Mouse (Mus musculus) heart, postnatal 0 days (tissue): ENCODE data around the gene Wwc1. TPM values are rescaled to one million over a fixed set of nuclear protein-coding genes. Genes with fewer than 3 reads are reported as not detected.
"Not testable (repeated sequence)": the region's sequence is repeated elsewhere in the genome, so short reads cannot be mapped to it uniquely, and the experiment has no call there.

Experiments
- ATAC-seq: fragments of 200-750 bp; cut with Nextera tagmentation; 2 replicates; pipeline ENCODE4 v1.8.0; 2017; ENCODE audit warnings: low read depth, moderate number of reproducible peaks, moderate library complexity; ENCODE audit not compliant: insufficient read depth
- DNase-seq: peaks from one replicate; pipeline ENCODE4 v3.0.0-alpha.2; 2016; ENCODE audit warnings: low spot score
- H3K27ac ChIP-seq: fragments of 300-500 bp; sonication (generic); 2 replicates; pipeline ENCODE4 v1.5.1; 2014; ENCODE audit warnings: low read depth, mild to moderate bottlenecking
- H3K27me3 ChIP-seq: fragments of 300-500 bp; sonication (generic); 2 replicates; pipeline ENCODE4 v1.6.1; 2014; ENCODE audit warnings: low read length, mixed read lengths; ENCODE audit not compliant: control insufficient read depth, insufficient read depth
- H3K36me3 ChIP-seq: fragments of 300-500 bp; sonication (generic); replicated peaks from 2 replicates; pipeline ENCODE4 v1.6.1; 2014; ENCODE audit warnings: low read length, mixed read lengths; ENCODE audit not compliant: control insufficient read depth, insufficient read depth
- H3K4me1 ChIP-seq: fragments of 300-500 bp; sonication (generic); 2 replicates; pipeline ENCODE4 v1.6.1; 2014; ENCODE audit warnings: antibody characterized with exemption; ENCODE audit not compliant: control insufficient read depth, insufficient read depth
- H3K4me2 ChIP-seq: fragments of 300-500 bp; sonication (generic); 2 replicates; pipeline ENCODE4 v1.6.1; 2014; ENCODE audit warnings: low read depth, mild to moderate bottlenecking, low read length, moderate library complexity
- H3K4me3 ChIP-seq: fragments of 300-500 bp; sonication (generic); 2 replicates; pipeline ENCODE4 v1.5.1; 2014; ENCODE audit warnings: low read depth, low read length
- H3K9ac ChIP-seq: fragments of 300-500 bp; sonication (generic); replicated peaks from 2 replicates; pipeline ENCODE4 v1.6.1; 2014; ENCODE audit warnings: low read depth, low read length, mixed read lengths
- H3K9me3 ChIP-seq: fragments of 300-500 bp; sonication (generic); replicated peaks from 2 replicates; pipeline ENCODE4 v1.6.1; 2016; ENCODE audit warnings: low read length; ENCODE audit not compliant: control insufficient read depth
- CTCF ChIP-seq: IDR thresholded peaks from 2 replicates; pipeline ENCODE4 v1.5.1; 2016; ENCODE audit warnings: antibody characterized with exemption, control low read depth, low read depth
- EP300 ChIP-seq: IDR thresholded peaks from 2 replicates; pipeline ENCODE4 v1.6.1; 2016; ENCODE audit warnings: antibody characterized with exemption, low read depth
- WGBS: fragments of 180-500 bp; shearing (Covaris S2); extraction: QIAGEN DNeasy Blood & Tissue Kit; methylation state at CpG from one replicate; pipeline ENCODE4 v1.1.7; 2014; 5-methylcytosine and 5-hydroxymethylcytosine counted together
- polyA plus RNA-seq: library from polyadenylated mRNA; unstranded; fragments of >200 nt; fragmentation: Nextera tagmentation; extraction: Ambion mirVana; gene quantifications from 2 replicates; pipeline ENCODE4 v1.2.1, GENCODE M21; 2015
- total RNA-seq: library from RNA; depleted of rRNA; stranded (reverse); fragments of >200 nt; gene quantifications from 2 replicates; pipeline ENCODE4 v1.2.3, GENCODE M21; 2014; ENCODE audit warnings: low replicate concordance; rRNA removed

Gene Wwc1
- total and polyA plus RNA-seq, 2 experiments from 2014 or later = 0.31 to 1.6 TPM

DNA sequence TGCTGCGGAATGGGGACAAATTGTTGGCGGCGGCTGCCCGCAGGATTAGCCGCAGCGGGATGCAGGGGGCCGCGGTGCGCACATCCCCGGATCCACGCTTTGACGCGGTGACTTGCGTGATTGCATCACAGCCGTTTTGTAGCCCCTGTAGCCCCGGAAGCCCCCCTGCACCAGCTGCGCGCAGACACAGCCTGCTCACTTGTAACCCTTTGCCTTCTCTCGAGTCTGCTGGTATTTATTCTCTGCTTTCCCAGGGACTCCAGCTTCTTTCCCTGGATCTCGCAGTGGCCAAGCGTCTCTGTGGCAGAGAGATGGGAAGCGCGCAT, 181.9 kb downstream of the Wwc1 start:
- peaks cover 49% of the 10 kb centered on the region for H3K27me3 ChIP-seq
- ATAC-seq = no peak
- H3K27ac ChIP-seq = no peak overlapping the region
- no peaks in the 10 kb centered on the region for H3K9me3 ChIP-seq
- no peak for TF ChIP-seq EP300
- TF ChIP-seq CTCF = no peak
- H3K4me2 ChIP-seq = peak overlapping the region; percentile 43; the same call in 1 of the 2 replicates
- peak overlapping the region; percentile 18 for H3K4me3 ChIP-seq
- H3K9ac ChIP-seq = no peak overlapping the region
- no peaks in the 10 kb centered on the region for H3K36me3 ChIP-seq
- no peak for DNase-seq
- WGBS = 6% methylated on average over 23 of the region's 23 CpGs
- H3K4me1 ChIP-seq = no peaks in the 10 kb centered on the region

DNA sequence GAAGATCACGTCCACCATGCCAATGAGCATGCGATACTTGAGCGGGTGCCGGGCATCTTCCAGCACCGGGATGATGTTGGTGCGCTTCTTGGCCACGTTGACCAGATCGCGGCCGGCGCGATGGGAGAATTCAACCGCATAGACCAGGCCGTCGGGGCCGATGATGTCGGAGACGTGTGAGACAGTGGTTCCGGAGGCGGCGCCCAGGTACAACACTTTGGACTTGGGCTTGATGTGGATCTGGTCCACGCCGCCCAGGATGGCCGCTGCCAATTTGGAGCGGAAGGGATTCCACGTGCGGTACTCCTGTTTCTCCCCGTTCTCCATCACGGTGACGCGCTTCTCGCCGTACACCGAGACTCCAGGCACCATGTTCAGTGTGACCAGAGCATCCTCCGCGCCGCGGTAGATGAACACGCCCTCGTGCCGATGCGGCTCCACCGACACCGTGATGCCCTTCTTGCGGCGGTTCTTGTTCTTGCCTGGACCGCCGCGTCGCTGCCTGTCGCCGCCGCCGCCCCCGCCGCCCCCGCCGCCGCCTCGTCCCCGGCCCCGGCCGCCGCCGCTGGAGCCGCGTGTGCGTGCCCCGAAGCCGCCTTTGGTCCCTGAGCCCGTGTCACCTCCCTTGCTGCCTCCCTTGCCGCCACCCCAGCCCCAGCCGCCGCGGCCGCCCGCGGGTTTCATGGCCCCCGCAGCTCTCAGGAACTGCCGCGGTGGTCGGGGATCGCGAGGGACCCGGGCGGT, 182.4 kb downstream of the Wwc1 start:
- Histone ChIP-seq H3K36me3 (no peaks in the 10 kb centered on the region), H3K4me3 (peak overlapping the region; percentile 18), H3K9me3 (no peaks in the 10 kb centered on the region), H3K9ac (no peak overlapping the region), H3K27me3 (peaks cover 49% of the 10 kb centered on the region), H3K4me1 (no peaks in the 10 kb centered on the region), H3K4me2 (peak overlapping the region; percentile 43; the same call in 1 of the 2 replicates), H3K27ac (no peak overlapping the region)
- DNase-seq (no peak), ATAC-seq (no peak)
- TF ChIP-seq EP300 = no peak
- no peak for TF ChIP-seq CTCF
- WGBS = 5% methylated on average over 86 of the region's 86 CpGs

DNA sequence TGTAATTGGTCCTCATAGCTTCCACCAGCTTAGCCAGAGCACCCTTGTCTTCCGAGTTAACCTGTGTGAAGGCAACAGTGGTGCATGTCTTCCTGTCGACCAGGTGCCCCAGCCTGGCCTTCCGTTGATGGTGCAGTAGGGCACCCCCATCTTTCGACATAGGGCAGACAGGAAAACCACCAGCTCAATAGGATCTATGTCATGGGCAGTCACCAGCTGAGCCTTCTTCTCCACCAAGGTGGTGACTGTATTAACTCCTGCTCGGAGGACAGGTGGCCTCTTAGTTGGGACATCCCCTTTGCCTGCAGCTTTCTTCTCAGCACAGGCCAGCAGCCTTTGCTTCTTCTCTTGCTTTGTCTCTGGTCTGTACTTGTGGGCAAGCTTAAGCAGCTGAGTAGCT, 187.5 kb downstream of the Wwc1 start:
- 71% methylated on average over 5 of the region's 5 CpGs for whole genome bisulfite sequencing
- ATAC-seq = not testable (repeated sequence)

GRCm38 (mm10) chr11:35788443-35788842, 191.9 kb downstream of the Wwc1 start:
- ATAC-seq (no peak), DNase-seq (no peak)
- H3K9ac ChIP-seq = no peak overlapping the region
- WGBS = 71% methylated on average over 2 of the region's 2 CpGs
- no peak overlapping the region for H3K4me3 ChIP-seq
- H3K4me2 ChIP-seq = no peak overlapping the region
- H3K9me3 ChIP-seq = no peaks in the 10 kb centered on the region
- H3K27me3 ChIP-seq = no peaks in the 10 kb centered on the region
- no peak overlapping the region for H3K27ac ChIP-seq
- peaks cover 47% of the 10 kb centered on the region for H3K36me3 ChIP-seq
- H3K4me1 ChIP-seq = no peaks in the 10 kb centered on the region
- TF ChIP-seq EP300 (no peak), CTCF (no peak)

More for the DNA sequence above, 187.5 kb downstream of the Wwc1 start:
- not testable (repeated sequence) for DNase-seq, H3K9me3 ChIP-seq, H3K4me2 ChIP-seq, H3K4me1 ChIP-seq, H3K4me3 ChIP-seq, H3K9ac ChIP-seq, H3K27ac ChIP-seq
- Histone ChIP-seq H3K36me3 (peaks cover 20% of the 10 kb centered on the region), H3K27me3 (peaks cover 25% of the 10 kb centered on the region)

Other genes with a start within 250 kb of the Wwc1 start
- 23.0 and 28.6 TPM in 2 replicates for gene Pank3, start 211.0 kb downstream of the Wwc1 start, total RNA-seq
- 5.9 and 6.3 TPM in 2 replicates for gene Pank3, start 211.0 kb downstream of the Wwc1 start, polyA plus RNA-seq
- gene Fbll1, start 181.6 kb downstream of the Wwc1 start, total RNA-seq = not detected in 2 replicates
- not detected in 2 replicates for gene Fbll1, start 181.6 kb downstream of the Wwc1 start, polyA plus RNA-seq
- gene Rars, start 146.0 kb downstream of the Wwc1 start, total RNA-seq = 16.9 and 22.7 TPM in 2 replicates
- gene Rars, start 146.0 kb downstream of the Wwc1 start, polyA plus RNA-seq = 38.0 and 38.7 TPM in 2 replicates